Mouse (Mus musculus) kidney, adult 2 months (tissue): Measurements from ENCODE around the gene Acox2.

Experiments used
- CTCF ChIP-seq: fragments of 200-500 bp; conservative IDR thresholded peaks from 2 replicates; pipeline ENCODE4 v1.5.1; 2011; ENCODE audit warnings: low read depth, mild to moderate bottlenecking, control low read depth, low read length, moderate library complexity, mixed read lengths; ENCODE audit not compliant: insufficient read depth, insufficient read length
- POLR2A ChIP-seq: fragments of 200-500 bp; IDR thresholded peaks from one replicate; pipeline ENCODE4 v1.6.1; 2011; ENCODE audit warnings: low read depth, low read length, control low read depth

DNA sequence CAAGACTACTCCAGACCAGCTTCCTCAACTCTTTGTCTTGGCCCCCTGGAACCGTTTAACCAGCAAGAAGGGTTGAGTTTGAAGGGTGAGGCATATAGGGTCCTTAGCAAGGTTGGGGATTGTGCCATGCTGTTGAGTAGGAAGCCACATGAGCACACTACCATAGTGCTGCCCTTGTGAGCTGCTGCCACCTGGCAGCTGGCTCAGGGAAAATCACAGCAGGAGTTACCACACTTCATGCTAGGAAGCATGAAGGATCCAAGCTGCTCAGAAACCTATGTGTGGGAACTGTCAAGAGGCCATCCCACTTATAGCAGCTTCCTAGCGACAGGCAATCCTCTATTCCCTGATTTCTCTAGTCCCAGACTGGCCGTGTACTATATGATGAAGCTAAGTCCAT lies 49.5 kb upstream of the Acox2 start:
- TF ChIP-seq CTCF (peak; percentile 49), POLR2A (no peak)
